Mouse (Mus musculus) liver, adult 2 months (tissue): ENCODE results near the gene Rrp1. TPM values are rescaled to one million over a fixed set of nuclear protein-coding genes. Genes with fewer than 3 reads are reported as not detected.

ENCODE experiments used
- DNase-seq: peaks from one replicate; pipeline ENCODE4 v3.0.0-alpha.2; 2011; ENCODE audit warnings: low read depth, low spot score; ENCODE audit errors: extremely low read depth
- H3K27ac ChIP-seq: fragments of 200-500 bp; replicated peaks from 2 replicates; pipeline ENCODE4 v1.5.1; 2012; ENCODE audit warnings: low read depth, mild to moderate bottlenecking, control low read depth, inconsistent platforms, low read length; ENCODE audit not compliant: insufficient read depth
- H3K27me3 ChIP-seq: fragments of 200-500 bp; 2 replicates; pipeline ENCODE4 v1.6.1; 2012; ENCODE audit warnings: mild to moderate bottlenecking, moderate library complexity, low read length, inconsistent platforms; ENCODE audit not compliant: control insufficient read depth, insufficient read depth
- H3K36me3 ChIP-seq: fragments of 200-500 bp; 2 replicates; pipeline ENCODE4 v1.6.1; 2012; ENCODE audit warnings: low read length, inconsistent platforms; ENCODE audit not compliant: control insufficient read depth, insufficient read depth
- H3K4me1 ChIP-seq: fragments of 200-500 bp; 2 replicates; pipeline ENCODE4 v1.6.1; 2011; ENCODE audit warnings: low read length; ENCODE audit not compliant: control insufficient read depth, insufficient read depth
- H3K4me3 ChIP-seq: fragments of 200-500 bp; 2 replicates; pipeline ENCODE4 v1.5.1; 2011; ENCODE audit warnings: low read depth, mild to moderate bottlenecking, control low read depth, low read length, moderate library complexity; ENCODE audit not compliant: insufficient read depth
- H3K79me2 ChIP-seq: fragments of 200-500 bp; 2 replicates; pipeline ENCODE4 v1.6.1; 2012; ENCODE audit warnings: inconsistent platforms, mild to moderate bottlenecking, low read length, moderate library complexity; ENCODE audit not compliant: control insufficient read depth, insufficient read depth
- H3K9ac ChIP-seq: fragments of 200-500 bp; 2 replicates; pipeline ENCODE4 v1.6.1; 2012; ENCODE audit warnings: low read depth, mild to moderate bottlenecking, control low read depth, inconsistent platforms, low read length
- CTCF ChIP-seq: fragments of 200-500 bp; IDR thresholded peaks from 2 replicates; pipeline ENCODE4 v1.5.1; 2011; ENCODE audit warnings: low read depth, low read length, control low read depth
- POLR2A ChIP-seq: fragments of 200-500 bp; IDR thresholded peaks from 2 replicates; pipeline ENCODE4 v1.6.1; 2011; ENCODE audit warnings: low read length, control low read depth; ENCODE audit not compliant: insufficient read depth; ENCODE audit errors: extremely low read depth
- WGBS: fragments of 180-500 bp; shearing (Covaris S2); methylation state at CpG from one replicate; pipeline ENCODE4 v1.1.7; 2018; 5-methylcytosine and 5-hydroxymethylcytosine counted together
- polyA plus RNA-seq: library from polyadenylated mRNA; depleted of rRNA; stranded (reverse); fragments of >200 nt; gene quantifications from 2 replicates; pipeline ENCODE4 v1.2.3, GENCODE M21; 2012
- total RNA-seq: library from RNA; depleted of rRNA; stranded (reverse); fragments of >200 nt; gene quantifications from 2 replicates; pipeline ENCODE4 v1.2.3, GENCODE M21; 2014

Rrp1 gene
- total and polyA plus RNA-seq, 2 experiments, result 37.6 to 41.9 TPM

GRCm38 (mm10) chr10:78388216-78388980 lies 24.4 kb downstream of the Rrp1 start:
- Histone ChIP-seq H3K4me1 (peaks cover 2% of the 10 kb centered on the region; the same call in 1 of the 2 replicates), H3K36me3 (no peaks in the 10 kb centered on the region), H3K4me3 (no peak overlapping the region), H3K79me2 (no peaks in the 10 kb centered on the region), H3K27ac (no peak overlapping the region), H3K9ac (no peak overlapping the region), H3K27me3 (no peaks in the 10 kb centered on the region; the same call in 1 of the 2 replicates)
- 74% methylated on average over 20 of the region's 20 CpGs for WGBS
- no peak for DNase-seq
- no peak for TF ChIP-seq CTCF
- no peak for TF ChIP-seq POLR2A

GRCm38 (mm10) chr10:78385520-78385919 lies 27.3 kb downstream of the Rrp1 start:
- Histone ChIP-seq H3K4me1 (no peaks in the 10 kb centered on the region), H3K27ac (no peak overlapping the region)

GRCm38 (mm10) chr10:78383567-78383966 lies 29.3 kb downstream of the Rrp1 start:
- H3K36me3 ChIP-seq, result no peaks in the 10 kb centered on the region
- H3K9ac ChIP-seq, result no peak overlapping the region
- H3K27me3 ChIP-seq, result no peaks in the 10 kb centered on the region
- H3K27ac ChIP-seq, result no peak overlapping the region
- TF ChIP-seq POLR2A (no peak), CTCF (no peak)
- H3K4me1 ChIP-seq, result no peaks in the 10 kb centered on the region
- DNase-seq, result no peak
- H3K4me3 ChIP-seq, result no peak overlapping the region
- no peaks in the 10 kb centered on the region for H3K79me2 ChIP-seq
- 83% methylated on average over 3 of the region's 3 CpGs for WGBS

More at GRCm38 (mm10) chr10:78385520-78385919, 27.3 kb downstream of the Rrp1 start:
- 86% methylated on average over 5 of the region's 5 CpGs for WGBS
- Histone ChIP-seq H3K79me2 (no peaks in the 10 kb centered on the region), H3K27me3 (no peaks in the 10 kb centered on the region), H3K4me3 (no peak overlapping the region), H3K9ac (no peak overlapping the region), H3K36me3 (no peaks in the 10 kb centered on the region)
- DNase-seq, result no peak
- no peak for TF ChIP-seq POLR2A

- H3K4me3 ChIP-seq, result no peak overlapping the region
- no peaks in the 10 kb centered on the region for H3K79me2 ChIP-seq
- H3K27ac ChIP-seq, result no peak overlapping the region
- no peaks in the 10 kb centered on the region for H3K27me3 ChIP-seq
- no peaks in the 10 kb centered on the region for H3K36me3 ChIP-seq
- TF ChIP-seq CTCF (no peak), POLR2A (no peak)
- no peaks in the 10 kb centered on the region for H3K4me1 ChIP-seq
- no peak for DNase-seq
- 98% methylated on average over 7 of the region's 7 CpGs for WGBS
- H3K9ac ChIP-seq, result no peak overlapping the region
These were observed 34.3 kb downstream of the Rrp1 start for GRCm38 (mm10) chr10:78378516-78378915.

- H3K4me3 ChIP-seq, result no peak overlapping the region
- 67% methylated on average over 27 of the region's 27 CpGs for WGBS
- peak; percentile 19 for DNase-seq
- H3K36me3 ChIP-seq, result no peaks in the 10 kb centered on the region
- H3K4me1 ChIP-seq, result no peaks in the 10 kb centered on the region
- no peaks in the 10 kb centered on the region for H3K79me2 ChIP-seq
- TF ChIP-seq POLR2A (no peak), CTCF (no peak)
- no peak overlapping the region for H3K27ac ChIP-seq
- no peak overlapping the region for H3K9ac ChIP-seq
- no peaks in the 10 kb centered on the region for H3K27me3 ChIP-seq
These were observed 39.9 kb downstream of the Rrp1 start for GRCm38 (mm10) chr10:78372681-78373668.
